Mouse (Mus musculus) brain, embryonic 14.5 days (tissue): ENCODE measurements at regions not wholly inside any gene's neighbourhood (a gene's known extent, or its start where the extent isn't known, plus 50 kb on each side); places are given as distances from the start of the nearest gene placed in this dataset.
"Not testable (repeated sequence)": the region's sequence is repeated elsewhere in the genome, so short reads cannot be mapped to it uniquely, and the experiment has no call there.

ENCODE experiments used
- DNase-seq: peaks from one replicate; pipeline ENCODE4 v3.0.0-alpha.2; 2011; ENCODE audit warnings: low read depth
- CTCF ChIP-seq: fragments of 200-500 bp; IDR thresholded peaks from 2 replicates; pipeline ENCODE4 v1.5.1; 2012; ENCODE audit warnings: inconsistent platforms, mild to moderate bottlenecking, moderate library complexity, borderline replicate concordance; ENCODE audit not compliant: insufficient read depth, insufficient read length; ENCODE audit errors: extremely low read depth
- POLR2A ChIP-seq: fragments of 200-500 bp; IDR thresholded peaks from 2 replicates; pipeline ENCODE4 v1.6.1; 2012; ENCODE audit warnings: mild to moderate bottlenecking, inconsistent platforms, borderline replicate concordance; ENCODE audit not compliant: poor library complexity, insufficient read depth, insufficient read length, severe bottlenecking; ENCODE audit errors: extremely low read depth

DNA sequence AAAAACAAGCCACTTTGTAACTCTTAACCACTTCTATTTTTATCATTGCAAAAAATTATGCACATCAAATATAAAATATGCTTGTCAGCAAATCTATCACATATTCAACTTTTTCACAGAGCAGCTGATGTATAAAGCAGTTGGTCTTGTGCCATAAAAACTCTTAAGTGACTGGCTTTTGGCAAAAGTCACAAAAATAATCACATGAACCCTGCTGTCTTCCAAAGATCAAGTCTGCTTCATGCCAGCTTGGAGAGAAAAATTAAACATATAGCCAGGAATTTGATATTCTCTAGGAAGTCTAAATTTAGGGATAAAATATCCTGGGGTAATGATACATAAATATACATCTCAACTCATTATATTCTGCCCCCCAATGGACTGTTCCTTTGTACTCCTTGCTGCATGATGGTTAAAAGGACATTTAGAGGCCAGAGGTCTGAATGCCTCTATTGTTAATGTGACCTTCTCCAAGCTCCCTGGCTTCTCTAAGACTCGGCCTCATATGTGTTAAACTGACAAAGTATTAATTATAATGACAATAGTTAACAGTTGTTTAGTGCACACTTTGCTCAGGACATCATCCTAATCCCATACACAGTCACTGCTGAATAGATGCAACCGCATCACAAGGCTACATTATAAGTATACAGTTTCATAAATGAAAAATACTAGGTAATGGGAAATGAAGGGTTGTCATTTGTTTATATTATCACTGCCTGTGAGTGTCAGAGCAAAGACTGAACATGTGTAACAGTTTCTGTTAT is 422.9 kb upstream of the Hs3st1 start:
- TF ChIP-seq POLR2A = no peak
- TF ChIP-seq CTCF = no peak
- DNase-seq = peak; percentile 82

DNA sequence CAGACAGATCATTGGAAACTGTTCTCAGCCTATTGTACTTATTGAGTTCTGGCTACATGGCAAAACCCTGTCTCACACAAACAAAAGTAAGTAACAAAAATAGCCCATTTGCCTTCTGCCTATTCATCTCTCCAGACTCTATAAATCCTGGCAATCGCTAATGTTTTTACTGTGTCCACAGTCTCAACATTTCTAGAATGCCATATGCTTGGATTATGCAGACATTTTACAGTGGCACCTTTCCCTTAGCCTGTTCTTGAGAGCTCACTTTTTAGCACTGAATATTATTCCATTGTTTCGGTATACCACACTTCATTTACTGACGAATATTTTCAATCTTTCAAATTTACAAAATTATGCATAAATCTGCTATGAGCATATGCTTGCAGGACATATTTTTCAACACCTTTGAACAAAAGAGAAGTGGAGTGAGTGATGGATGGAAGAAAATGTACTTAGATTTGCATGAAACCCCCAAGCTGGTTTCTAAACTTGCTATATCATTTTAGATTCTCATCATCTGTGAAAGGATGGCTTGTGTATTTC is 381.5 kb upstream of the Hs3st1 start:
- DNase-seq = peak; percentile 69

DNA sequence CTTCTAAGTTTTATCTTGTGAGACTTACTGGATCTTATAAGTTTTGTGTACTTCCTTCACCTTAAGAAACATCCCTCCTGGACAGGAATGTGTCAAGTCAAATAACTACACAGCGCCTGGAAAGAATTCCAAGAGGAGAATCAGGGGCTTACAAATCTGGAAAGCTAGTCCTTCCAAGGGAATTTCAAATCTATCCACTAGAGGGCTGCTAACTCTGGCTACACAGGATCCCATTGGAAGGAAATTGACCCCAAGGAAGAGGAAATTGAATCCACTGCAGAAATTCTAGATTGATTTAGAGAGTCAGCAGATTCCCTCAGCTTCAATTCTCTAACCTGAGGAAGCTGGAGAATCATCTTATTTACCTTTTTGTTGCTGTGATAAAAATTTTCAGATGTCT is 369.1 kb upstream of the Hs3st1 start:
- TF ChIP-seq POLR2A (no peak), CTCF (peak; percentile 22; the same call in 1 of the 2 replicates)
- peak; percentile 39 for DNase-seq

More for the DNA sequence above, 381.5 kb upstream of the Hs3st1 start:
- no peak for TF ChIP-seq CTCF
- no peak for TF ChIP-seq POLR2A

DNA sequence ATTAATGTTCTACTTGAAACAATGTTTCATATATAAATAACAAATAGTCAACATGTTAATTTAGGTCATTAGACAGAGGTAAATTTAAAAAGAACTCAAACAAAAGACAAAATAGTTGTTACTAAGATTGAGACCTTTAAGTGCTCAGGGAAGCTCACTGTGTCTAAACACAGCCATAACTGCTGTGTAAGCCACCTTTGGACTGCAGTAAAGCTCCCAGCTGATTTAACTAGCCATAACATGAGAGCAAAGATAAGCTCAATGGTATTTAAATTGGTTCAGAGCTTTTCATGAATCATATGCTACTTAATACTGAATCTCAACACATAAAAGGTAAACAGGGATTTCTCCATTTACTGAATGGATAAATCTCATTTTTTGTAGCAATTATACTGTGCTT is 361.6 kb upstream of the Hs3st1 start:
- TF ChIP-seq POLR2A = no peak
- no peak for TF ChIP-seq CTCF
- DNase-seq = peak; percentile 3

DNA sequence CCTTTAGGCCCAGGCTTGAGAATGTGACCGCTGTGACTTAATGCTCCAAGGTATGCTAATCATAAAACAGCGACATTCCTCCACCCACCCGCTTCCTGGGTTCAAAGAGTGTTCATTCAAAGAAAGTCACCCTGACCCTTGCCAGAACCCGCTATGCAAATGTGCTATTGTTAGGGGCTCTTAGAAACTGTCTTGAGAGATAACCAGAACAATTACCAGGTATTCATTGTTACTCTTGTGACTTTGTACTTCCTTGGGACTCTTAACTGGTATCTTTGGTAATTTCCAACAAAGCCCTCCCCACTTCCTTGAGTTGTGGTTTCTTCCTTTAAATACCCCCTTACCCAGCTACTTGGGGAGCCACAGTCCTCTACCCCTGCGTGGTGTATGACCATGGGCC is 334.3 kb upstream of the Hs3st1 start:
- not testable (repeated sequence) for DNase-seq

DNA sequence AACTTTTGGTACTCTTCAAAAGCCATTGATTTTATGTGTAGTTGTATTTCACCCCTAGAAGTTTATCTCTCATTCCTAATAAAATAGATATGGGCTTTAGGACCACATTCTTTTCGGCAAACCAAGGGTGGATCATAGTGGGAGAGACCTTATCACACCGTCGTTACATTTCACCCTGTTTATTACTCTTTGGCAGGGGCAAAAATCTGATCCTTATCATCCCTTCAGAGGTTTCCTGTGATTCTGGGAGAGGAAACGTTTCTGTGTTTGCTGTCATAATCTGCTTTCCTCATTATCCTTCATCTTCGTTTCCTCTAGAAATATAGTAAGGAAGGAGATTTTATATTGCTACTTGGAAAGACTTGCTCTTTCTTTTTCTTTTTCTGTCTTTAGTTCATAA is 290.0 kb upstream of the Hs3st1 start:
- DNase-seq = no peak
- TF ChIP-seq CTCF (no peak), POLR2A (no peak)

DNA sequence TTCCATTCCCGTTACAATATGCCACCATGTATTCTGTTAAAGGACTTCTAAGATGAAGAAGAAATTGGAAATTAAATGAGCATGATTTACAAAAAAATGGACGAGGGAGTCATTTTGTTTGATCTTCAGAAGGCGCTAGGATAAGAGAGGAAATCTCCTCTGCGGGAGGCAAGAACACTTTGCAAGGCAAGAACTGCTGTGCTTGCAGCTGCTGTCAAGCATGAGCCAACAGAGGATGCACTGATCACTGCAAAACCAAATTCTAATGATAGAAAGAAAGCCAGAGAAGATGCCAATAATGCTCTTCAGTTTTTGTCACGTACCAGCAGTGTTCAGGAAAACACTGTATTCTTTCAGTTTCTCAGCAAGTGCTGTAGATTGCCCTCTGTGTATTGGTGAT is 279.2 kb upstream of the Hs3st1 start:
- TF ChIP-seq CTCF (no peak), POLR2A (no peak)
- peak; percentile 18 for DNase-seq

DNA sequence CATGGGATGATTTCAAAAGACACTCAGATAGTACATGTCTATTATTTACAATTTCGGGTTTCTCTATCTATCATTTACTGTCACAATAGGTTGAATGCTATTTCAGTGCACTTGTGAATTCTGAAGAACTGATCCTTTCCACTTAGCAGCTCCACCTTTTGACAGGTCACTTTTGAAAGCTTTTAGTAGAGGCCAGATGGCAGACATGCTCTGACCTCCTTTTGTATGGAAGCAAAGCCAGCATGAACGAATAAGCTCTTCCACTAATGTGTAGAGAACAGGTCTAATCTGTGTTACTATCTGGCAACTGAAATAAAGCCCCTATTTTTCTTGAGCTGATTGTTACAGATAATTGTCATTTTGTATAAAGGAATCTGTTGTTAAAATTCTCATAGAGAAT is 278.4 kb upstream of the Hs3st1 start:
- TF ChIP-seq POLR2A (no peak), CTCF (no peak)
- DNase-seq = no peak

DNA sequence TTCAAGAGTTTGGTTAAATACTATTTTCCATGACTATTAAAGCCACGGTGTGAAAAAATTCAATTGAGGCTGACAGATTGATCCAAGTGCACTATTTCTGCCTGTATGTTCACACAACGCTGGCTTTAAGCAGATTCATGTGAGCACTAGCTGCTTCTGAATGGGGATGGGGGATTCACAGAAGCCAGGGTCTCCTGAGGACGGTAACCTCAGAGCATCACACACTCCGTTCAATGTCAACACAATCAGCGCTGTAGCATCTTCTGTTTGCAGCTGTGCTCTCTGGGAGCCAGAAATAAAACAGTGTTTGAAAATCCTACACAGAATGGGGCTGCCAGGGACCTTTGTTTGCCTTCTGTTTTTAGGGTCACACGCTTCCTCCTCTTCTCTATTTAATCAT is 275.0 kb upstream of the Hs3st1 start:
- peak; percentile 35 for DNase-seq
- no peak for TF ChIP-seq POLR2A
- TF ChIP-seq CTCF = no peak

DNA sequence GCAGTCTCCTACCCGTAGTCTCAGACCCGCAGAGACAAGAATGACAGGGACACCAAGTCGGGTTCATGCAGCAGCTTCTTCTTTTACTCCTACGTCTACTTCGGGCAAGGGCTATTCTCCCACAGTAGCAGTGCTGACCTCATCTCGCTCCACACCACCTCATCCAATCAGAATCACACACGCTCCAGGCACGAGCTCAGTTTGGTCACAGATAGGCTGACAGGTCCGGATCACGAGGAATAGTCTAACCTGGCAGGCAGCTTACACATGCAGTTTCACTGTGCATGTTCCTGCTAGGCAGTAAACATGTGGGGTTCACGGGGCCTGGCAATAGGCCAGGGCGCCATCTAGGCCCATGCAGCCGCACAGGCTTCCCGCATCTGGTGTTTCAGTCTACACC is 260.7 kb upstream of the Hs3st1 start:
- DNase-seq = no peak
- TF ChIP-seq POLR2A = no peak
- TF ChIP-seq CTCF = no peak

DNA sequence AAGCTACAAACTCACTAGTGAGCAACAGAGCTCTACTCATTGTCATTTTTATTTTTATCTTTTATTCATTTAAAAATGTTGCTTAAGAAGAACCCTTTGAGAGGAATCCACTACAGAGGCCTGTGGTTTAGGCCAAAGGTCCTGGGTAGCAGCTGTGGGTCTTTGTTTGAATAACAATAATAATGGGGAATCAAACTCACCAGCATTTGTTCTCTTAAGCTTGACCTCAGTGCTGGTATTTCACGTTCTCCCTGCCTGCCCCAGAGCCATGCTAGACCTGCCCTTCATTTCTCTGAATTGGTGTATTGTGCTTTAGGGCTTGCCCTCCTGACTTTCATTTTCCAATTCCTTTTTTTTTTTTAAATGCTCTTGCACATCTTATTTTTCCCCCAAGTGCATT is 232.8 kb upstream of the Hs3st1 start:
- no peak for TF ChIP-seq POLR2A
- no peak for TF ChIP-seq CTCF
- peak; percentile 10 for DNase-seq

DNA sequence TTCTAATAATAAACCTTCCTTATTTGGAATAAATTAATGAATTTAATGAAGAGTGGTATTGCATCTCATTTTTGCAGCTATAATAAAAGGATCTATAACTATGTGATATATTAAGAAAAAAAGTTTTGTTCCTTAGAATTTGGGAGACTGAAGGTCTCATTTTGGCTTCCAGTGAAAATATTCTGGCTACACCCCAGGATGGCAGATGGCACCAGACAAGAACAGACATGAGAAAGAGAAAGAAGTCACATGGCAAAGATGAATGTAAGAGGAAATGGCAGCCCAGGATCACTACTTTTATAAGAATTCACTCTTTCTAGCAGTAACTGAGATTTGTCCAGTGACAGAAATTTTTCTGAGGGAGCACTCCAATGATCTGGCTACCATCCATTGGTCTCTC is 209.1 kb upstream of the Hs3st1 start:
- peak; percentile 55 for DNase-seq
- TF ChIP-seq CTCF (no peak), POLR2A (no peak)
